Mouse (Mus musculus): ENCODE measurements at regions not wholly inside any gene's neighbourhood (a gene's known extent, or its start where the extent isn't known, plus 50 kb on each side); places are given as distances from the start of the nearest gene placed in this dataset.

DNA sequence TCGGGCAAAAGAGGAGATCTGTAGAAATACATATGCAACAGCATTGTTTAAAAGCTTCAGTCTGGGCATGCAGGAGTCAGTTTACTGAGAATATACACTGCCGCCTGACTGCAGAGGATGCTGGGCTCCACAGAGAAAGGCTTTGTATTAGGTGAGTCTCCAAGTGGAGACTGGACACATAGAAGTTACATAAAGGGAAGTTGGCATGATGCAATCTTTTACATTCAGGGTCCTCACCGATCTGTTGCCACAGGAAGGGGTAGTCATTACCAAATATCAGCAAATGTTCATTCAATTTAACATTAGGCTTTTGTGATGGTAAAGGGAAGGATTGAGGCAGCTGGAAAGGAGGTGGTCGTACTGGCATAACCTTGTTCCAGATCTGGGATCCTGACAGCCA, 89.7 kb upstream of the Arntl start:
- Histone ChIP-seq H3K27me3 (ENCODE audit: control insufficient read depth, insufficient read depth, low read length) (no peaks in the 10 kb centered on the region), H3K4me1 (ENCODE audit: control insufficient read depth, insufficient read depth, low read length) (no peaks in the 10 kb centered on the region), H3K9me3 (ENCODE audit: control insufficient read depth, low read length) (no peaks in the 10 kb centered on the region), H3K4me2 (no peak overlapping the region), H3K9ac (ENCODE audit: low read length) (no peak overlapping the region), H3K27ac (ENCODE audit: low read depth, low read length) (no peak overlapping the region), H3K36me3 (ENCODE audit: control insufficient read depth, insufficient read depth, low read length) (no peaks in the 10 kb centered on the region), H3K4me3 (ENCODE audit: low read depth, low read length) (no peak overlapping the region)
- 87% methylated on average over 4 of the region's 4 CpGs for WGBS
- ATAC-seq (ENCODE audit: low FRiP score): no peak
- DNase-seq (ENCODE audit: low spot score, missing footprints): no peak

- no peak overlapping the region for H3K9ac ChIP-seq (ENCODE audit: low read length)
- no peaks in the 10 kb centered on the region for H3K4me1 ChIP-seq (ENCODE audit: control insufficient read depth, insufficient read depth, low read length)
- H3K27ac ChIP-seq (ENCODE audit: low read depth, low read length): no peak overlapping the region
- no peaks in the 10 kb centered on the region for H3K27me3 ChIP-seq (ENCODE audit: control insufficient read depth, insufficient read depth, low read length)
- no peaks in the 10 kb centered on the region for H3K36me3 ChIP-seq (ENCODE audit: control insufficient read depth, insufficient read depth, low read length)
- no peak for DNase-seq (ENCODE audit: low spot score, missing footprints)
- no peak for ATAC-seq (ENCODE audit: low FRiP score)
- 70% methylated on average over 6 of the region's 6 CpGs for WGBS
- no peak overlapping the region for H3K4me3 ChIP-seq (ENCODE audit: low read depth, low read length)
- no peaks in the 10 kb centered on the region for H3K9me3 ChIP-seq (ENCODE audit: control insufficient read depth, low read length)
- H3K4me2 ChIP-seq: no peak overlapping the region
Measured at GRCm38 (mm10) chr7:113121911-113122319, 85.3 kb upstream of the Arntl start.

- H3K4me1 ChIP-seq (ENCODE audit: control insufficient read depth, insufficient read depth, low read length): peaks cover 3% of the 10 kb centered on the region; the same call in 1 of the 2 replicates
- no peak overlapping the region for H3K4me3 ChIP-seq (ENCODE audit: low read depth, low read length)
- WGBS: 84% methylated on average over 1 of the region's 1 CpGs
- no peaks in the 10 kb centered on the region for H3K36me3 ChIP-seq (ENCODE audit: control insufficient read depth, insufficient read depth, low read length)
- H3K9me3 ChIP-seq (ENCODE audit: control insufficient read depth, low read length): no peaks in the 10 kb centered on the region
- no peaks in the 10 kb centered on the region for H3K27me3 ChIP-seq (ENCODE audit: control insufficient read depth, insufficient read depth, low read length)
- H3K9ac ChIP-seq (ENCODE audit: low read length): no peak overlapping the region
- H3K4me2 ChIP-seq: no peak overlapping the region
- ATAC-seq (ENCODE audit: low FRiP score) (no peak), DNase-seq (ENCODE audit: low spot score, missing footprints) (no peak)
- no peak overlapping the region for H3K27ac ChIP-seq (ENCODE audit: low read depth, low read length)
Measured at GRCm38 (mm10) chr7:113126010-113126409, 81.3 kb upstream of the Arntl start.

DNA sequence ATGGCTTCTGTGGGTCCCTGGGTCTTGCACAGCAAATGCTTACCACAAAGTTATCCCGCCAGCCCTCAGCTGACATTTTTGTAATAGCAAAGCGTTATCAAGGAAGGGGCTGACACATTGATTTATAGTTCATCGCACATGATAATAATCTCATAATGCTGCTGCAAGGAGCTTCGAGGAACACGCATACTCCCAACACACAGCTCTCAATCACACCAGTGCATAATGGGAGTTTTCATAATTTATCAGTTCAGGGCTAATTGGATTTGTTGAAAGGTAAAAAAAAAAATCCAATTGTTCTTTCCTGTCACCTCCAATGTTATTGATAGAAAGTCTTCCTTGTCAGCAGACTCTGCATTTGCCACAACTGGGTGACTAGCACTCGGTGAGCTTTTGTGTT, 76.7 kb upstream of the Arntl start:
- H3K9me3 ChIP-seq (ENCODE audit: control insufficient read depth, low read length): no peaks in the 10 kb centered on the region
- 54% methylated on average over 6 of the region's 6 CpGs for WGBS
- H3K4me2 ChIP-seq: no peak overlapping the region
- H3K27ac ChIP-seq (ENCODE audit: low read depth, low read length): no peak overlapping the region
- H3K27me3 ChIP-seq (ENCODE audit: control insufficient read depth, insufficient read depth, low read length): no peaks in the 10 kb centered on the region
- H3K9ac ChIP-seq (ENCODE audit: low read length): no peak overlapping the region
- H3K36me3 ChIP-seq (ENCODE audit: control insufficient read depth, insufficient read depth, low read length): no peaks in the 10 kb centered on the region
- ATAC-seq (ENCODE audit: low FRiP score) (0 out of 2 replicates have a peak, but pooled peaks have one; percentile 4), DNase-seq (ENCODE audit: low spot score, missing footprints) (no peak)
- no peak overlapping the region for H3K4me3 ChIP-seq (ENCODE audit: low read depth, low read length)
- peaks cover 10% of the 10 kb centered on the region; the same call in 1 of the 2 replicates for H3K4me1 ChIP-seq (ENCODE audit: control insufficient read depth, insufficient read depth, low read length)

DNA sequence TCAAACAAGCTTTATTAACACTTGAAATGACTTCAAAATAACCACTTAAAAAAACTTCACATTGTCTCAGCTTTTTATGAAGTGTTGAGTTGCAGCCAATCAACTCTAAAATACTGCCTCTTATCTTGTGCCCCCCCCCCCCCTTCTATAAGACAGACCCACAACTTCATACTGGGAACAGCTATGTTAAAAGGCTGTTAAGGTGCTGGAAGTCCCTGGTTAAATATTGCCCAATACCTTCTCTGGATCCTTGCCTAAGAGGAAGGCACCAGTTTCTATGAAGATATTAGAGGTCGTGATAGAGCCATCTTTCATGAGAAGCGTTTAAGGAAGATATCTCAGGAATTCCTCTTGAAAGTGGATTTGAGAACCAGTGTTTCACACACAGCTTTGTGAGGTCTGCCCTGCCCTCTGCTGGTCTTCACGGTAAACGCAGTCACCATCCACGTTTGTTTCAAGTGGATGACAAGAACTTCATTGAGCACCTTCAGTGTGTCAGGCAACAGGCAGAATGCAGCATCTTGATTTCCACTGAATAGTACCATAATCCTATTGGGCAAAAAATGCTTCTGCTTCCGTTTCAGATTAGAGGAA, 75.2 kb upstream of the Arntl start:
- Histone ChIP-seq H3K4me3 (ENCODE audit: low read depth, low read length) (no peak overlapping the region), H3K9ac (ENCODE audit: low read length) (no peak overlapping the region), H3K4me2 (no peak overlapping the region), H3K4me1 (ENCODE audit: control insufficient read depth, insufficient read depth, low read length) (peaks cover 10% of the 10 kb centered on the region; the same call in 1 of the 2 replicates), H3K9me3 (ENCODE audit: control insufficient read depth, low read length) (no peaks in the 10 kb centered on the region), H3K36me3 (ENCODE audit: control insufficient read depth, insufficient read depth, low read length) (no peaks in the 10 kb centered on the region), H3K27ac (ENCODE audit: low read depth, low read length) (no peak overlapping the region), H3K27me3 (ENCODE audit: control insufficient read depth, insufficient read depth, low read length) (no peaks in the 10 kb centered on the region)
- ATAC-seq (ENCODE audit: low FRiP score): no peak
- DNase-seq (ENCODE audit: low spot score, missing footprints): peak; percentile 97
- WGBS: 4% methylated on average over 6 of the region's 6 CpGs

GRCm38 (mm10) chr7:113133891-113134290, 73.4 kb upstream of the Arntl start:
- H3K9me3 ChIP-seq (ENCODE audit: control insufficient read depth, low read length): no peaks in the 10 kb centered on the region
- H3K4me2 ChIP-seq: no peak overlapping the region
- 76% methylated on average over 5 of the region's 5 CpGs for WGBS
- H3K9ac ChIP-seq (ENCODE audit: low read length): no peak overlapping the region
- H3K36me3 ChIP-seq (ENCODE audit: control insufficient read depth, insufficient read depth, low read length): no peaks in the 10 kb centered on the region
- ATAC-seq (ENCODE audit: low FRiP score) (no peak), DNase-seq (ENCODE audit: low spot score, missing footprints) (no peak)
- peaks cover 10% of the 10 kb centered on the region; the same call in 1 of the 2 replicates for H3K4me1 ChIP-seq (ENCODE audit: control insufficient read depth, insufficient read depth, low read length)
- H3K27ac ChIP-seq (ENCODE audit: low read depth, low read length): no peak overlapping the region
- no peak overlapping the region for H3K4me3 ChIP-seq (ENCODE audit: low read depth, low read length)
- no peaks in the 10 kb centered on the region for H3K27me3 ChIP-seq (ENCODE audit: control insufficient read depth, insufficient read depth, low read length)

DNA sequence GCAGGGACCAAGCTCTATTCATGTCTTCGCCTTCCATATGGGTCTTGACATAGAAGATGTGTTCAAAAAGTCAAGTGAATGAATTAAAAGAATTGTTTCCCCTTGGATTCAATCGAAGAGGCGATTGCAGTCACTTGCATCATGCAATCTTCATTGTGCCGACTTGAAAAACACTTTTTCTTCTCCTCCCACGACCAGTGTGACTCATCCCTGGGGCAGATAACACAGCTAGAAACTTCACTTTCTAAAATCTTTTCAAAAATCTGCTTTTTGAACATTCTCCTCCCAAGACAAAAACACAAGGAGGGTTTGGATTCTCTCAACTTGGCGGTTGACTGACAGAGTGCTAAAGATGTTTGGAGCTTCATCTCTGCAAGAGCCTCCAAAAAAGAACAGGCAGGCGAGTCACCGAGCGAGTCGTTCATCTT, 67.2 kb upstream of the Arntl start:
- no peak for ATAC-seq (ENCODE audit: low FRiP score)
- H3K4me3 ChIP-seq (ENCODE audit: low read depth, low read length): no peak overlapping the region
- no peaks in the 10 kb centered on the region for H3K9me3 ChIP-seq (ENCODE audit: control insufficient read depth, low read length)
- no peak for DNase-seq (ENCODE audit: low spot score, missing footprints)
- peaks cover 7% of the 10 kb centered on the region; the same call in 1 of the 2 replicates for H3K4me1 ChIP-seq (ENCODE audit: control insufficient read depth, insufficient read depth, low read length)
- H3K27ac ChIP-seq (ENCODE audit: low read depth, low read length): no peak overlapping the region
- no peaks in the 10 kb centered on the region for H3K27me3 ChIP-seq (ENCODE audit: control insufficient read depth, insufficient read depth, low read length)
- no peak overlapping the region for H3K4me2 ChIP-seq
- 88% methylated on average over 10 of the region's 10 CpGs for WGBS
- H3K36me3 ChIP-seq (ENCODE audit: control insufficient read depth, insufficient read depth, low read length): no peaks in the 10 kb centered on the region
- H3K9ac ChIP-seq (ENCODE audit: low read length): no peak overlapping the region

GRCm38 (mm10) chr7:113141846-113142683, 65.2 kb upstream of the Arntl start:
- DNase-seq (ENCODE audit: low spot score, missing footprints) (no peak), ATAC-seq (ENCODE audit: low FRiP score) (peak; percentile 44; the same call in 1 of the 2 replicates)
- H3K4me3 ChIP-seq (ENCODE audit: low read depth, low read length): no peak overlapping the region

DNA sequence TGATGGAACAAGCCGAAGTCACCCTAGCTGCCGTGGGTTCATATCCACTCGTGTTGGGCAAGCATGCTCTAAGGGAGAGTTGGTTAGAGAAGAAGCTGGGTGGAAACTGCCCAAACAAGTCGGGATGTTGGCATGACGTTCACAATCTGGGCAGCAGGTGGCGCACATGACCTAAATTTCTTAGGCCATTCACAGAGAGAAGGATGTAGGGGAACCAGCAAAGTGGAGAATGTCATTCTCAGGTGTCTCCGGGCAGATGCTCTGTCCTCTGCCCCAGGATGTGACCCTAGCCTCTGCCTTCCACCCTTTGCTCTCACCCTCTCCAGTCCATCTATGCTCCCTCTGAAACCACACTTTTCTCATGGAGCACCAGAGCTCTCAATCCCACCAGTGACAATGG, 63.7 kb upstream of the Arntl start:
- no peak overlapping the region for H3K9ac ChIP-seq (ENCODE audit: low read length)
- H3K27me3 ChIP-seq (ENCODE audit: control insufficient read depth, insufficient read depth, low read length): no peaks in the 10 kb centered on the region
- H3K36me3 ChIP-seq (ENCODE audit: control insufficient read depth, insufficient read depth, low read length): no peaks in the 10 kb centered on the region
- H3K27ac ChIP-seq (ENCODE audit: low read depth, low read length): no peak overlapping the region
- no peak overlapping the region for H3K4me2 ChIP-seq
- H3K4me3 ChIP-seq (ENCODE audit: low read depth, low read length): no peak overlapping the region
- H3K9me3 ChIP-seq (ENCODE audit: control insufficient read depth, low read length): no peaks in the 10 kb centered on the region
- peak; percentile 99 for DNase-seq (ENCODE audit: low spot score, missing footprints)
- WGBS: 14% methylated on average over 7 of the region's 7 CpGs
- ATAC-seq (ENCODE audit: low FRiP score): 0 out of 2 replicates have a peak, but pooled peaks have one; percentile 43
- peaks cover 19% of the 10 kb centered on the region for H3K4me1 ChIP-seq (ENCODE audit: control insufficient read depth, insufficient read depth, low read length)

More at GRCm38 (mm10) chr7:113141846-113142683, 65.2 kb upstream of the Arntl start:
- no peak overlapping the region for H3K9ac ChIP-seq (ENCODE audit: low read length)
- H3K27ac ChIP-seq (ENCODE audit: low read depth, low read length): no peak overlapping the region
- 29% methylated on average over 10 of the region's 10 CpGs for WGBS
- no peaks in the 10 kb centered on the region for H3K9me3 ChIP-seq (ENCODE audit: control insufficient read depth, low read length)
- no peaks in the 10 kb centered on the region for H3K27me3 ChIP-seq (ENCODE audit: control insufficient read depth, insufficient read depth, low read length)
- no peaks in the 10 kb centered on the region for H3K36me3 ChIP-seq (ENCODE audit: control insufficient read depth, insufficient read depth, low read length)
- no peak overlapping the region for H3K4me2 ChIP-seq
- H3K4me1 ChIP-seq (ENCODE audit: control insufficient read depth, insufficient read depth, low read length): peaks cover 7% of the 10 kb centered on the region
